Mouse (Mus musculus): ENCODE data around the gene Heg1. TPM values are rescaled to one million over a fixed set of nuclear protein-coding genes. Genes with fewer than 3 reads are reported as not detected.

Gene Heg1
- polyA plus RNA-seq, 1 experiment from 2014 or later = 17.3 TPM

- WGBS = 77% methylated on average over 11 of the region's 11 CpGs
- 0 out of 2 replicates have a peak, but pooled peaks cover 8% of the 10 kb centered on the region for H3K4me1 ChIP-seq (ENCODE audit: insufficient read depth, low read length)
- H3K9me3 ChIP-seq (ENCODE audit: low read length) = no peaks in the 10 kb centered on the region
- no peak overlapping the region for H3K4me3 ChIP-seq (ENCODE audit: low read length)
- H3K4me2 ChIP-seq (replicated peaks; ENCODE audit: low read depth, low read length) = peak overlapping the region; percentile 12; the same call in 1 of the 2 replicates
- H3K27me3 ChIP-seq (ENCODE audit: insufficient read depth, low read length) = no peaks in the 10 kb centered on the region
- ATAC-seq (ENCODE audit: low FRiP score, low TSS enrichment) = no peak
- H3K27ac ChIP-seq (ENCODE audit: low read length) = no peak overlapping the region
- peaks cover 4% of the 10 kb centered on the region; the same call in 1 of the 2 replicates for H3K36me3 ChIP-seq (ENCODE audit: insufficient read depth, low read length)
- no peak overlapping the region for H3K9ac ChIP-seq (replicated peaks; ENCODE audit: low read length)
These were observed 76.8 kb downstream of the Heg1 start for GRCm38 (mm10) chr16:33760996-33761395.

- Histone ChIP-seq H3K4me2 (replicated peaks; ENCODE audit: low read depth, low read length) (no peak overlapping the region), H3K9ac (replicated peaks; ENCODE audit: low read length) (no peak overlapping the region), H3K27ac (ENCODE audit: low read length) (no peak overlapping the region), H3K27me3 (ENCODE audit: insufficient read depth, low read length) (no peaks in the 10 kb centered on the region), H3K4me1 (ENCODE audit: insufficient read depth, low read length) (0 out of 2 replicates have a peak, but pooled peaks cover 8% of the 10 kb centered on the region), H3K4me3 (ENCODE audit: low read length) (no peak overlapping the region), H3K9me3 (ENCODE audit: low read length) (no peaks in the 10 kb centered on the region), H3K36me3 (ENCODE audit: insufficient read depth, low read length) (0 out of 2 replicates have a peak, but pooled peaks cover 4% of the 10 kb centered on the region)
- ATAC-seq (ENCODE audit: low FRiP score, low TSS enrichment) = no peak
- WGBS = 43% methylated on average over 12 of the region's 12 CpGs
These were observed 80.5 kb downstream of the Heg1 start for GRCm38 (mm10) chr16:33764501-33765193.

GRCm38 (mm10) chr16:33765477-33765876 lies 81.3 kb downstream of the Heg1 start:
- 0 out of 2 replicates have a peak, but pooled peaks cover 4% of the 10 kb centered on the region for H3K36me3 ChIP-seq (ENCODE audit: insufficient read depth, low read length)

GRCm38 (mm10) chr16:33766309-33766708 lies 82.1 kb downstream of the Heg1 start:
- H3K9ac ChIP-seq (replicated peaks; ENCODE audit: low read length) = no peak overlapping the region
- 0 out of 2 replicates have a peak, but pooled peaks cover 4% of the 10 kb centered on the region for H3K36me3 ChIP-seq (ENCODE audit: insufficient read depth, low read length)
- no peak overlapping the region for H3K4me2 ChIP-seq (replicated peaks; ENCODE audit: low read depth, low read length)
- H3K9me3 ChIP-seq (ENCODE audit: low read length) = no peaks in the 10 kb centered on the region
- no peak overlapping the region for H3K4me3 ChIP-seq (ENCODE audit: low read length)
- ATAC-seq (ENCODE audit: low FRiP score, low TSS enrichment) = no peak
- no peak overlapping the region for H3K27ac ChIP-seq (ENCODE audit: low read length)
- no peaks in the 10 kb centered on the region for H3K27me3 ChIP-seq (ENCODE audit: insufficient read depth, low read length)
- 84% methylated on average over 12 of the region's 12 CpGs for WGBS
- H3K4me1 ChIP-seq (ENCODE audit: insufficient read depth, low read length) = 0 out of 2 replicates have a peak, but pooled peaks cover 4% of the 10 kb centered on the region

More at GRCm38 (mm10) chr16:33765477-33765876, 81.3 kb downstream of the Heg1 start:
- WGBS = 98% methylated on average over 2 of the region's 2 CpGs
- Histone ChIP-seq H3K4me1 (ENCODE audit: insufficient read depth, low read length) (0 out of 2 replicates have a peak, but pooled peaks cover 8% of the 10 kb centered on the region), H3K9me3 (ENCODE audit: low read length) (no peaks in the 10 kb centered on the region), H3K9ac (replicated peaks; ENCODE audit: low read length) (no peak overlapping the region), H3K4me2 (replicated peaks; ENCODE audit: low read depth, low read length) (no peak overlapping the region), H3K4me3 (ENCODE audit: low read length) (no peak overlapping the region), H3K27ac (ENCODE audit: low read length) (no peak overlapping the region), H3K27me3 (ENCODE audit: insufficient read depth, low read length) (no peaks in the 10 kb centered on the region)
- ATAC-seq (ENCODE audit: low FRiP score, low TSS enrichment) = no peak

GRCm38 (mm10) chr16:33766757-33767156 lies 82.6 kb downstream of the Heg1 start:
- Histone ChIP-seq H3K9ac (replicated peaks; ENCODE audit: low read length) (no peak overlapping the region), H3K9me3 (ENCODE audit: low read length) (no peaks in the 10 kb centered on the region), H3K36me3 (ENCODE audit: insufficient read depth, low read length) (0 out of 2 replicates have a peak, but pooled peaks cover 4% of the 10 kb centered on the region), H3K4me3 (ENCODE audit: low read length) (no peak overlapping the region), H3K27me3 (ENCODE audit: insufficient read depth, low read length) (no peaks in the 10 kb centered on the region), H3K4me2 (replicated peaks; ENCODE audit: low read depth, low read length) (no peak overlapping the region), H3K4me1 (ENCODE audit: insufficient read depth, low read length) (0 out of 2 replicates have a peak, but pooled peaks cover 4% of the 10 kb centered on the region), H3K27ac (ENCODE audit: low read length) (no peak overlapping the region)
- no peak for ATAC-seq (ENCODE audit: low FRiP score, low TSS enrichment)
- WGBS = 73% methylated on average over 15 of the region's 15 CpGs

DNA sequence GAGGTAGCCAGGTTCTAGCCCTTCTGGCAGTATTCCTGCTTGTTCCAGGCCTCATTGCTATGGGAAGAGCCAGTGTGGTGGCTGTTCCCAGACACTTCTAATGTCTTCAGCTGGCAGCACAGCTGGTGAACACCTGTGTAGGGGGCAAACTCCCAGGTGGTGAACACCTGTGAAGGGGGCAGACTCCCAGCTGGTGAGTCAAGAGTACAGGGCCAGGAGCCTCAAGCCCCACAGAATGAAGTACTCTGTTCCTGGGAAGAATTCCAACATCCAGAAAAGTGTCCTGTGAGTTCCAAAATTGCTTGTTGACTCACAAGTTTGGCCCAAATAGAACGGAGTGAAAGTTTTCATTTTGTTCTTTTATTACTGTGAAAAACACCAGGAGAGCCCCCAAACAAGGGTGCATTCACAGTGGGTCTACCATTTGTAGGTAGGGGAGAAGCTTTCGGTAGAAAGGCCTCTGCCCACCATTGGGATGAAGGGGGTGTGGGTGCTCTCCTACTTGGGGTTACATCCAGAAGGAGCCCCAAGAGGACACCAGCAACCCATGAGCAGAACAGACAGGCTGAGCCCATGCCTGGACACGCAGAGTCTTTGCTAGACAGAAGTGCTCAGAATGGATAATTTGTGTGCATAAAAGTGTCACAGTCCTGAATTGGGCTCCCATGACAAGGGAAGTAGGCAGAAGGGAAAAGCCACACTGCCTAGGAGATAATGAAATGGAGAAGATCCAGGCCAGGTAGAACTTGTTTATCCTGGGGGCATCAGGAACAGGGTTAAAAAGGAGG lies 84.5 kb downstream of the Heg1 start:
- H3K4me1 ChIP-seq (ENCODE audit: insufficient read depth, low read length) = 0 out of 2 replicates have a peak, but pooled peaks cover 4% of the 10 kb centered on the region
- H3K27ac ChIP-seq (ENCODE audit: low read length) = no peak overlapping the region
- no peak overlapping the region for H3K4me3 ChIP-seq (ENCODE audit: low read length)
- H3K36me3 ChIP-seq (ENCODE audit: insufficient read depth, low read length) = 0 out of 2 replicates have a peak, but pooled peaks cover 4% of the 10 kb centered on the region
- H3K9ac ChIP-seq (replicated peaks; ENCODE audit: low read length) = no peak overlapping the region
- H3K27me3 ChIP-seq (ENCODE audit: insufficient read depth, low read length) = no peaks in the 10 kb centered on the region
- no peak overlapping the region for H3K4me2 ChIP-seq (replicated peaks; ENCODE audit: low read depth, low read length)
- 80% methylated on average over 3 of the region's 3 CpGs for WGBS
- no peaks in the 10 kb centered on the region for H3K9me3 ChIP-seq (ENCODE audit: low read length)
- ATAC-seq (ENCODE audit: low FRiP score, low TSS enrichment) = no peak

- 53% methylated on average over 7 of the region's 7 CpGs for WGBS
- no peaks in the 10 kb centered on the region for H3K9me3 ChIP-seq (ENCODE audit: low read length)
- H3K27ac ChIP-seq (ENCODE audit: low read length) = no peak overlapping the region
- H3K4me2 ChIP-seq (replicated peaks; ENCODE audit: low read depth, low read length) = no peak overlapping the region
- 0 out of 2 replicates have a peak, but pooled peaks cover 4% of the 10 kb centered on the region for H3K36me3 ChIP-seq (ENCODE audit: insufficient read depth, low read length)
- no peak for ATAC-seq (ENCODE audit: low FRiP score, low TSS enrichment)
- no peaks in the 10 kb centered on the region for H3K4me1 ChIP-seq (ENCODE audit: insufficient read depth, low read length)
- no peak overlapping the region for H3K9ac ChIP-seq (replicated peaks; ENCODE audit: low read length)
- no peak overlapping the region for H3K4me3 ChIP-seq (ENCODE audit: low read length)
- no peaks in the 10 kb centered on the region for H3K27me3 ChIP-seq (ENCODE audit: insufficient read depth, low read length)
These were observed 85.7 kb downstream of the Heg1 start for GRCm38 (mm10) chr16:33769848-33770247.

- no peak overlapping the region for H3K4me2 ChIP-seq (replicated peaks; ENCODE audit: low read depth, low read length)
- no peak overlapping the region for H3K27ac ChIP-seq (ENCODE audit: low read length)
- ATAC-seq (ENCODE audit: low FRiP score, low TSS enrichment) = no peak
- 0 out of 2 replicates have a peak, but pooled peaks cover 4% of the 10 kb centered on the region for H3K36me3 ChIP-seq (ENCODE audit: insufficient read depth, low read length)
- no peak overlapping the region for H3K4me3 ChIP-seq (ENCODE audit: low read length)
- no peak overlapping the region for H3K9ac ChIP-seq (replicated peaks; ENCODE audit: low read length)
- WGBS = 90% methylated on average over 4 of the region's 4 CpGs
- no peaks in the 10 kb centered on the region for H3K9me3 ChIP-seq (ENCODE audit: low read length)
- H3K4me1 ChIP-seq (ENCODE audit: insufficient read depth, low read length) = no peaks in the 10 kb centered on the region
- no peaks in the 10 kb centered on the region for H3K27me3 ChIP-seq (ENCODE audit: insufficient read depth, low read length)
These were observed 86.7 kb downstream of the Heg1 start for GRCm38 (mm10) chr16:33770778-33771454.

DNA sequence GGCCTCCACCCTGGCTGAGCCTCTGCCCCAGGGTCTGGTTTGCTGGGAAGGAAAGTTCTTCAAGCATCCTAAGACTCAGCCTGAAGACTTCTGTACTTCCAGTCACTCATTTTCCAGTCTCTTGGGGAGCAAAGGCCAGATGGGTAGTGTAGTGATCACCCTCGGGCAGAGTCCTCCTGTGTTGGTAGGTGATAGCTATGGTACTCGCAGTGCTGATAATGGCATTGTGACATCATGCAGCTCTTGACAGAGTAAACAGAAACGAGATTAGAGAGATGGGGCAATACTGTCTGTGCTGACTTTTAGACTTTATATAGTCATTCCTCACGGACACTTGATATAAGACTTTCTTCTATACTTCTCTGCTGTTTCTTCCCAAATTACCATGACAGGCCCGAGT lies 88.6 kb downstream of the Heg1 start:
- Histone ChIP-seq H3K9ac (replicated peaks; ENCODE audit: low read length) (no peak overlapping the region), H3K9me3 (ENCODE audit: low read length) (no peaks in the 10 kb centered on the region), H3K27me3 (ENCODE audit: insufficient read depth, low read length) (no peaks in the 10 kb centered on the region), H3K4me2 (replicated peaks; ENCODE audit: low read depth, low read length) (no peak overlapping the region), H3K27ac (ENCODE audit: low read length) (no peak overlapping the region), H3K4me3 (ENCODE audit: low read length) (no peak overlapping the region), H3K4me1 (ENCODE audit: insufficient read depth, low read length) (no peaks in the 10 kb centered on the region), H3K36me3 (ENCODE audit: insufficient read depth, low read length) (no peaks in the 10 kb centered on the region)
- ATAC-seq (ENCODE audit: low FRiP score, low TSS enrichment) = no peak
- 93% methylated on average over 5 of the region's 5 CpGs for whole genome bisulfite sequencing
